Mouse (Mus musculus): ENCODE results near the gene Hpn.

Hpn gene

DNA sequence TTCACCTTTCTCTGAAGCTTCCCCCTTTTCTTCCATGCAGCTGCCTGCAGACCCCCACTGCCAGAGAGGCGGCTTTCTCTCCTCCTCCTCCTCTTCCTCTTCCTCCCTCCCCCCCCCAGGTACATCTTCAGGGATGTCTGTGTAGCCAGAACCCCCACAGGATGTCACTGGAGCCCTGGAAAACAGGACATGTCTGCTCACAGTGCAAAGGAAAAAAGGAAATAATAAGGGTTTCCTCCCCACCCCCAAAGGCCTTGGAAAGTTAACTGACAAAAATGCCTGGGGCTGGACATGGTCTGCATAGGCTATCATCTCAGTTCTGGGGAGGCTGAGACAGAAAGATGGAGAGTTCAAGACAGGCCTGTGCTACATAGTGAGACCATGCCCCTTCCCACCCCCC lies 34.0 kb downstream of the Hpn start:
- no peak for DNase-seq (ENCODE audit: low spot score)

DNA sequence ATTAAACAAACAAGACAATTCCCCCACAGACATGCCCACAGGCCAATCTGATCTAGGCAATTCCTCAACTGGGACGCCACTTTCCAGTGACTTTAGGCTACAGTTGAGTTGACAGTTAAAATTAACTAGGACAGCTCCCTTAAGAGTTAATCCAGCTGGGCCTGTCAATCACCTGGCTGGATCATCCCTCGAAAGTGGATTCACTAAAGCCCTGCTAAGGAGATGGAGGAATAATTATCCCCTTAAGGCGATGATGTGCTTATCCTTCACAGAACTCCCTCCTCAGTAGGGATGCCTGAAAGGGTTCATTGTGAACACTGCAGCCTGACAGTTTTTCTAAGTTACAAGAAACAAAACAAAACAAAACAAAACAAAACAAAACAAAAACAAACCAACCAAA lies 34.5 kb downstream of the Hpn start:
- DNase-seq (ENCODE audit: low spot score) = no peak

DNA sequence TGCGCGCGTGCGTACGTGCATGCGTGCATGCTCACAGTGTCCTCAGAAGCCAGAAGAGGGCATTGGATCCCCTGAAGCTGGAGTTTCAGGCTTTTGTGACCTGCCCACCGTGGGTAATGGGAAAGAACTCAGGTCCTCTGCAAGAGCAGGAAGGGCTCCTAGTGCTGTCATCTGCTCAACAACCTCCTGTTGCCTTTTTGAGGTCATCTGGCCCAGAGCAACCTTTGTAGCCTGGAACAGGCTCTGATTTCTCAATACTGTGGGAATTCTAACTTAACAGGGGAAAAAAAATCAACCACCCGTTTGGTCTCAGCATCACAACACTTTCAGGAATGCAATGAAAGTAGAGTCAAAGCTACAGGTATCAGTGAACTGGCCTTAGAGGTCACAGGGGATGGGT lies 35.4 kb downstream of the Hpn start:
- DNase-seq (ENCODE audit: low spot score) = no peak

DNA sequence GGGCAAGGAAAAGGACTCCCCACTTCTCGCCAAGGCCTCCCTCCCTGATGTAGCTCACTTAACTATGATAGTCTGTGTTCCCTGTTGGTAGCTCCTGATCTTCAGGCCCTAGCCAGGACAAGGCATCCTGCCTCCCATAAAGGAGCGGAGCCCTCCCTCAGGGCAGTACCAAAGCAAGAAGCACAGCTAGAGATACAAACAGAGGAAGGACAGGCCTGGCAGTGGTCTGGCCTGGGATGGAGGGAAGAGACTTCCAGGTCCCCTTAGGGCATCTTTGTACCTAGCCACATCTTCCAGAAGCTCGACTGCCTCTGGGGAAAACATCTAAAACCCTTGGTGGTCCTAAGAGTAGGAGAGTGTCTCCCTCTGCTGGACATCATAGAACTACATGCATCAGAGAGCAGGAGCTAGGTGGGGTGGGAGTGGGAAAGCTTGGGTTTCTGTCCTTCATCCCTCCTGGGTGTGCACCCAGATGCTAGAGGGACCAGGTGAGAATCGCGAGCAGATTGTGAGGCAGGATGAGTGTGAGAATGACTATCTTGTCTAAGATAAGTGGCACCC lies 37.1 kb downstream of the Hpn start:
- DNase-seq (ENCODE audit: low spot score) = no peak

DNA sequence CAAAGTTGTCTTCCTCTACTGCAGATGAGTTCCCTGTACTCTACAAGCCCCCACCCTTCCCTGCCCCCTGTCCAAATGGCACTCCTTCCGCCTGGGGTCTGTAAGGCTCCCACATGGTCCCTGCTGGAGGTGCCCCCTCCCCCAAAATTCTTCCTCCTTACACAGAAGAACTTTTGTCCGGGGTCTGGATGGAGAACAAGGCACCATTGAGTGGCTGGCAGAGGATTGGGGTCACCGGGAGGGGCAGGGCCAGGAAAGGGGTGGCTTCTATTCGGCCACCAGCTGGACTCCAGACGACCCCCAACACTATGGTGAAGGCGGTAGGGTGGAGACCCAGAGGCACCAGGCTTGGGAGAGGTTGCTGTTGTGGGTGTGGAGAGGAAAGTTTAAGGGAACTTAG lies 37.6 kb downstream of the Hpn start:
- DNase-seq (ENCODE audit: low spot score) = no peak

DNA sequence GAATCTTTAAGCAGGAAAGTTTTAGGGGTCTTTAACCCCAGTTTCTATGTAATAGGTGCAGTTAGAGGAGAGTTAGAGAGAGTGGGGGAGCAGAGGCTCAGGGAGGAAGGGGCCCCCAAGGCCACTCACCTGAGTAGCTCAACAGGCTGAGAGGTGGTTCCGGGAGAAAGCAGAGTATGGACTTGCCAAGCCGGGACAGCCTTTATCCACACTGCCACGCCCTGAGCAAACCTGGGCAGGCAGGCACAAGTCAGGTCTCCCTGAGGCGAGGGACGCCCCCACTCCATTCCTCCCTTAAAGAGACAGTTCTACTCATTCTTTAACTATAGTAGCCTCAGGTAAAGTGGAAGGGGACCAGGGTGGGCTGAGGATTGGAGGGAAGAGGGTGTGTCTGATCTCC lies 38.6 kb downstream of the Hpn start, which contains the start of gene Fxyd3:
TSS of gene Fxyd3 (minus strand) at position 213 of the 400 bp plus-strand sequence.
- DNase-seq (ENCODE audit: low spot score) = no peak

DNA sequence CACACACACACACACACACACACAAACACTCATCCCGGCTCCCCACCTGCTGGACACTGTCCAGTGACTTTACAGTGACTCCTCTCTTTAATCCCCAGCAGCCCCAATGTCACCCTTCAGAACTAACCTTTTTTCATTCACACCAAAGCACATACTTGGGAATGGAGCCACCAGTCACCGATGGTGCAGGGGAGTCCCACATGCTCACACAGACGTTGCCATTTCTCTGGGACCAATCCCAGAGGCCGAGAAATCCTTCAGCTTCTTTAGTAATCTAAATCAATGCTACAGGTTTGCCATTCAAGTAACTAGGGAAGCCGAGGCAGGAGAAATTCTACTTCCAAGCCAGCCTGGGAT lies 40.4 kb downstream of the Hpn start:
- no peak for DNase-seq (ENCODE audit: low spot score)

DNA sequence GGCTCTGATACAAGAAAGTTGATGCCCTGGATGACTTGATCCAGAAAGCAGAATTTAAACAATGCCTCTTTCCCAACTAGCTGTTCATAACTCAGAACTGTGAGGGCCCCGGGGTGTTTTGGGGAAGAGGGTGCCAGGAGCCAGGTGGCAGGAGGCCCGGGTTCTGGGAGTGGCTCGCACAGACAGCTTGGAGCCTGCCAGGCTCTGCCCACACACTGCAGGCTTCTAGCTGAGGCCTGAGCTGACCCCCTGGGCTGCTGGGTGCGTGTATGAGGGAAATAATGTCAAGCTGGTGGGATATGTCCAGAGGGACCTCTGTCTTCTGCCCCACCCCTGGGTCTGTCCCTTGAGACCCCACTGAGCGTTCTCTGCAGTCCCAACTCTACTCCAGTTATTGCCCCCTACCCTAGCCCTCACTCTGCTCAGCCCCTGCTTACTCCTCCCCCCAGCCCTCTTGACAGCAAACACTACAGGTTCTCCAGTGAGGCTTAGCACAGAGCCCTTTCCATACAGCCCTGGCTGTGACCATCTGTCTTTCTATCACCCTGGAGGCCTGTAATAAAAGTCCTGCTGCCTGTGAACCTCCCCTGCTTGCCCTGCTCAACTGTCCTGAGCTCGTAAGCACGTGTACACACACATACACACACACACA lies 40.9 kb downstream of the Hpn start:
- no peak for DNase-seq (ENCODE audit: low spot score)

DNA sequence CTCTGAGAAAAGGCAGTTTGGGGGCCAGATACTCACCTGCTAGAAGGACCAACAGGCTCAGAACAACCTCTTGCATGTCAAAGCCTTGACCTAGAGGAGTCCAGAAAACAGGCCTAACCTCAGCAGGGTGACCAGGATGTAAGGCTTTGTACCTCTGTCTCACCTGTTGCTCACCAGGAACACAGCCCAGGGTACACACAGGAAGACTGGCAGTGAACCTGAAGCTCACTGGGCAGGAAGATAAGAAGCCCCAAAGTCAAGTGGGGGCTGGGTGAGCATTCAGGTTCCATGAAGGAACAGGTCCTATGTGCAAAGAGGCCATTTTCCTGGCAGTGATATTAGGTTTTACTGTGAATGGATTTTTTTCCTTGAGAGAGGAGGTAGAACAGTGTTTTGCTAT lies 41.5 kb downstream of the Hpn start:
- no peak for DNase-seq (ENCODE audit: low spot score)

DNA sequence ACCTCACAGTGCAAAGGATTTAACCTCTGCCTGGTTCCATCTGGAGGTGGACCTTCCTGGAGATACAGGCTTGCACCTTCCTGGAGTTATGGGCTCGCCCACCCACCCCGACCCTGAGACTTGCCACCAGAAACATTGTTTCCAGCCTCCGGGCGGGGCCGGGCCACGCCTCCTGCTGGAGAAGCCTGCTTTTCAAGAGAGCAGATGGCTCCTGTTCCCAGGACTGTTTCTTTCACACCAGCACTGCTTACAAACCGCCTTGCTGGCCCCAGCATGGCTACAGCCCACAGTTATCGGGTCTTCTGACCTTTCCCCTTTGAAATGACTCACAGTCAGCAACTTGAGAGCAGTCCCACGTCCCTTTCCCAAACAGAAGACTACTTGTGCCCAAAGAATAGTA lies 42.8 kb downstream of the Hpn start:
- no peak for DNase-seq (ENCODE audit: low spot score)

DNA sequence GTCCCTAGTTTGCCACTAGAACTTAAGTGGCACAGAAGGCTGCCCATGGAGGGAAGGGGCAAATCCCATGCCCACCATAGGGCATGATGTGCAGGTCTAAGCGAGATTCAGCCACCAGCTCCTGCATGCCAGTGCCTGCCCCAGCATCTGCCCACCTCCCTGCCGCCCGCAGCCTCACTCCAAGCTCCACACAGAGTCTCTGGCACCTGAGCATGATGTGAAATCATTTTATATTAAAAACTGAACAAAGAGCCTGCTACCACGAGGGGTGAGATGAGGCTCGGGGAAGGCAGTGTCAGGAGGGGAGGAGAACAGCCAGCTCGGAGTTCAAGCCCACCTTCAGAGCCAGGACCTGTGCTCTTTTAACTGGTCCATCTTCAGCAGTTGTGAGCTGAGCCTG lies 44.8 kb downstream of the Hpn start:
- no peak for DNase-seq (ENCODE audit: low spot score)

DNA sequence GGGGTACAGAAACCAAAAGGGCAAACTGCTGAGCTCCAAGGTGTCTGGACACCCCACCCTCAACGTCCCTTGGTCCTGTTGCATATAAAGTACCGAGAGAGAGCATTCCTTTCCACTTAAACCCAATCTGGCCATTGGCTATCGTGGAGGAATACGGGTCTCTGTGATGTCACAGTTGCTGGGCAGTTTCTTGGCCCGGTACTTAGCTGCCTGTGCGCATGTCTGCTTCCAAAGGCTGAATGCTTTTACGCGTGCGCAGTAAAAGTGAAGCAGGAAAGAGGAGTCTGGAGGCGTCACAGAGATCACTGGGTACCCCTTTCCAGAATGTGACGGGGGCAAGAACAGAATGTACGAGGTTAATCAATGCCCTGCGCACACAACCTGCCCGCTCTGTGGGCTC lies 45.6 kb downstream of the Hpn start:
- DNase-seq (ENCODE audit: low spot score) = no peak

DNA sequence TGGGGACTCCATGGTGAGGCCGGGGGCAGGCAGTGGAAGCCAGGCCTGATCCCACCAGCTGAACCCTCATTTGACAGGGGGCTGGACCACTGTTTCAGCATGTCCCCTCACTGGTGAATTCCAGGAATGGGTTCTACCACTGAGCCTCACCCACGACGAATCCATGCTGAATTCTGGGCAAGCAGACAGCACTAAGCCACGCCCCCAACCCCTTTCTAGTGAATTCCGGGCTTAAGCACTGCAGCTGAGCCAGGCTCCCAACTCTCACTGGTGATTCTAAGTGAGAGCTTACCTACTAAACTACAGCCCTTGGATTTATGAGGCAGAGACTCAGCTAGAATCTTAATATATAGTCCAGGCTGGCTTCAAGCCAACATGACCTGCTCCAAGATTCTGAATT lies 47.3 kb downstream of the Hpn start:
- no peak for DNase-seq (ENCODE audit: low spot score)

DNA sequence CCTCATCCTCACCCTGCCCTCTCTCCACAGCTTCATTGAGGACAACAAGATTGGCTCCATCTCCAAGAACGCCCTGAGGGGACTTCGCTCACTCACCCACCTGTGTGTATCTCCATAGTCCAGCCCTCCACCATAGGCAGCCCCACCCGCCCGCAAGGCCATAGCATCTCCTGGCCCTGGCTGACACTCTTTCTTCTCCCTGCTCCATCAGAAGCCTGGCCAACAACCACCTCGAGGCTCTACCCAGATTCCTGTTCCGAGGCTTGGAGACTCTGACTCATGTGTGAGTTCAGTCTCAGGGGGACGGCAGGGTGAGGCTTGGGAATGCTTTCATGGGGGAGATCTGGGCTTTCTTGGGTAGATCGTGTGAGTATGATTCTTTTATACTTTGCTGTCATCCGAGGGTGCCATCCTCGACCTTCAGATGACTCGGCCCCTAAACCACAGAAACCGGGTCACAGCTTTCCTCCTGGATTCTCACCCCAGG lies 52.0 kb downstream of the Hpn start:
- no peak for DNase-seq (ENCODE audit: low spot score)

DNA sequence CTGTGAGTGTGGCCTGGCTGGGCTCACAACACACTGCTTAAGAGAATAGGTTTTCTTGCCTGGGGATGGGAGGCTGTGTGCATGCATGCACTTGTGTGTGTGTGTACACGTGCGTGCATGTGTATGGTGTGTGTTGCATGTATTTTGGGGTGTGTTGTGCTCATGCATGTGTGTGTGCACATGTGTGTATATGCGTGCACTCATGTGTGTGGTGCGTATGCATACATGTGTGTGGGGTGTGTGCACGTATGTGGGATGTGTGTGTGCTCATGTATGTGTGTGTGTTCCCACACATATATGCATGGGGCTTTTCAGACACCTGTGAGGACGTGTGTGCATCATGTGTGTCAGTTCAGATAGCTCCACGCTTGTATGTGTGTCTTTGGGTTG lies 54.5 kb downstream of the Hpn start:
- no peak for DNase-seq (ENCODE audit: low spot score)

DNA sequence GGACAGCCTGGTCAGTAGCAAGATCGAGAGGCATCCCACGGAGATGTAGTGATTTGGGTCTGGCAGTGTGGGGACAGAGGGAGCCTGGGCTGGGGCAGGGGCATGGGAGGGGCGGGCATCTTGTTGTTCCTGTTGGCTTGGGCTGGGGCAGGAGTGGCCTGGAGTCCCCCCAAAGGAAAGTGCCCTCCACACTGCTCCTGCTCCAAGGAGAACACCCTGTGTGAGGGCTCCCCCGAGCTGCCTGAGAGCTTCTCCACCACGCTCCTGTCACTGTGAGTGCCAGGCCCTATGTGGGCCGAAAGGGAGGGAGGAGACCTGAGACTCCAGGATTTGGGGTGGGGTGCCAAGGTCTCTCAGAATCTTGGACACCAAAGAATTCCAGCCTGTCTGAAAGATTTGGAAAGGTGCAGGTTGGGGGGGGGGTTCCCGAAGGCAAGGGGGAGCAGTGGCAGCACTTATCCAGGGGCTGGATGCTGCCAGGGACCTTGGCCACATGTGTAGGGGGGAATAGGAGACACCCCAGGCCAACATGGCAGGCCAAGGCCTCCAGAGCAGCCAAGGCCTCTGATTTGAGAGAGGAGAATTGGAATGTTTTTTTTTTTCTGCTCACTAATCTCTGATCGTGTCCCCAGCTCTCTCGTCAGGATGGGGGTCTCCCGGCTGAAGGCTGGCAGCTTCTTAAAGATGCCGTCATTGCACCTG lies 55.0 kb downstream of the Hpn start:
- no peak for DNase-seq (ENCODE audit: low spot score)

DNA sequence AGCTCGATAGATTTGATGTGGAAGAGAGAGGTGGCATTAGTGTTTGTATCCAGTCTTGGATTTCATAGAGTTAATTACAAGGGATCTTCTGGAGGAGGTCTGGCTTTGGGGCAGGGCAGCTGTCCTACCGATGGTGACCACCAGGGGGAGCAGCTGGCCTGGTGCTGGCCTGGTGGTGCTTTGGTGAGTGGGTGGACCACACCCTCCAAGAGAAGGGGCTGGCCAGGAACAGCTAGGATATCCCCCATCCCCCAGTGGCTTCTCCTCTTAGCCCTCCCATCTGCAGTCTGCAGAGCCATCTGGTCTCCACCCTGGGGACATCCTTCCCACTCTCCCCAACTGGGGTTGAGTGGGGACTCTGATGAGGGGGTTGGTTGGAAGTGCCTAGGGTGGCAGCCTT lies 56.0 kb downstream of the Hpn start, which contains the start of gene Lgi4:
TSS of gene Lgi4 (plus strand) at position 235 of the 400 bp plus-strand sequence.
- DNase-seq (ENCODE audit: low spot score) = peak; percentile 80

DNA sequence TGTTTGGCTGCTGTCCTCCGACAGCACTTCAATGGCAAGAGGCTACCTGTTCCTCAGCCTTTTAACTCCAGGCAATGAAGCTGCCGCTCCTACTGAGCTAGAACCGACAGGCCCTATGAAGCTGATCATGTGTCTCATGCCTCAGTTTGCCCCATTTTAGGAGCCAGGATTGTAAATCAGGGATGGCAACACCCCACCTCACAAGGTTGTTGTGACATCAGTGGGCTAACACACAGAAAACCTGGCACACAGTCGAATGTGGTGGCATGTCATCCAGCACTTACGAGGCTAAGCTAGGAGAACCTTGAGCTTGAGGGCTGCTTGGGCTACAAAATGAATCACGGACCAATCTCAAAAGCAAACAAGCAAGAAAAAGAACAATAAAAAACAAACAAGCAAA lies 56.9 kb downstream of the Hpn start:
- no peak for DNase-seq (ENCODE audit: low spot score)

DNA sequence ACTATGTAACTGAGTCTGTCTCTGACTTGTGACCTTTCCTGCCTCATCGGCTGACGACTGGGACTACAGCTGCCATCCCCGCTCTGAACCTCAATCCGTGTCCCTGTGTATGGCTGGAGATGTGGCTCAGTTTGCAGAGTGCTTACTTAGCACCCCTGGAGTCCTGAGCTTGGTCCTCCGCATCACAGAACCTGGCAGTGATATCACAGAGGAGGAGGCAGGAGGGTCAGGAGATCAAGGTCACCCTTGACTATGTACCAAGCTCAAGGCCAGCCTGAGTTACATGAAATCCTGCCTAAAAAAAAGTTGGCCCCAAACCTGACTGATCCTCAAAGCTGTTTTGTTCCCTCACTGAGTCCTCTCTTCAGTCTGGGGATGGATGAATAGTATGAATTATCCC lies 57.4 kb downstream of the Hpn start:
- DNase-seq (ENCODE audit: low spot score) = no peak

DNA sequence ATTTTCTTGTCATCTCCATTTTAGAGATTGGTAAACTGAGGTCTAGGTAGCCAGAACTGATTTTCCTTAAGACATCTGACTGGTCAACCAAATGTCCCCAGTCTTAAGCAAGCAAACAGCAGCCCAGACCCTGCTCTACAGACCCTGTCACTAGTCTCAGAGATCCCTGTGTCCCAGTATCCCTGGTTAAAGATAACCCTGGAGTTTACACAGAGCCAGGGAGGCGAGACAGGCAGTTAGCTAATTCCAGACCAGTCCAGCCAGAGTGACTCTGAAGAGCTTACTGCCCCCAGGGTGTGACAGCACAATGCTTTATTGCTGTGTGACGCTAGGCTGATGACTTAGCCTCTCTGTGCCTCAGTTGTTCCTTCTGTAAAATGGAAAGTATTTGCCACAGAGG lies 58.0 kb downstream of the Hpn start, which contains the start of gene Fxyd1:
TSS of gene Fxyd1 (minus strand) at position 129 of the 400 bp plus-strand sequence.
- DNase-seq (ENCODE audit: low spot score) = no peak

DNA sequence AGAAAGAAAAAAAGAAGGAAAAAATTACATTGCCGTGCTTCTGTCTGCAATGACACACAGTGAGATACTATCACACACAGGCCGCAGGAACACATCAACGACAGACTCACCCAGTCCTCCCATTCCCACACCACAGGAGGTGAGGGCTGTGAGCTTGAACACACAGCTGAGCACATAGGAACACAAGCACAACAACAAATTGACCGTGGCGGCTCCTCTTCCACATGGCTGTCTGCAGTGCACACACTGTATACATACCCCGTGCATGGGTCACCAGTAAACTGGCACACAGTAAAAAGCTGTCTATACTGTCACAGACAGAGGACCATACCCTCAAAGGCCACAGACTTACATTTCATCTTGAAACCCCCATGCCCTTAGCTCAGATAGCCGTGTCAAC lies 58.6 kb downstream of the Hpn start:
- no peak for DNase-seq (ENCODE audit: low spot score)

DNA sequence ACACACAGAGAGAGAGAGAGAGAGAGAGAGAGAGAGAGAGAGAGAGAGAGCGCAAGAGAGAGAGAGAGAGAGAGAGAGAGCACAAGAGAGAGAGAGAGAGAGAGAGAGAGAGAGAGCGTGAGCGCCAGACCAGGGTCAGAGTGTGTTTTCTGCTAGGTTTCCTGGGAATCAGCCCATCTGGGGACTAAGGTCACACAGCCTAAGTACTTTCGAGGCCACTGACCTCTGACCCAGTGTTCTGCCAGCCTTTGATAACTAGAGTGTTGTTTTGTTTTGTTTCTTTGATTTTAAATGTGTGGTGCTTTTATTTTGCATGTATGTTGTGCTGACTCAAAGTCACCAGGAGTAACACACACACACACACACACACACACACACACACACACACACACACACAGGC lies 59.2 kb downstream of the Hpn start:
- DNase-seq (ENCODE audit: low spot score) = no peak

DNA sequence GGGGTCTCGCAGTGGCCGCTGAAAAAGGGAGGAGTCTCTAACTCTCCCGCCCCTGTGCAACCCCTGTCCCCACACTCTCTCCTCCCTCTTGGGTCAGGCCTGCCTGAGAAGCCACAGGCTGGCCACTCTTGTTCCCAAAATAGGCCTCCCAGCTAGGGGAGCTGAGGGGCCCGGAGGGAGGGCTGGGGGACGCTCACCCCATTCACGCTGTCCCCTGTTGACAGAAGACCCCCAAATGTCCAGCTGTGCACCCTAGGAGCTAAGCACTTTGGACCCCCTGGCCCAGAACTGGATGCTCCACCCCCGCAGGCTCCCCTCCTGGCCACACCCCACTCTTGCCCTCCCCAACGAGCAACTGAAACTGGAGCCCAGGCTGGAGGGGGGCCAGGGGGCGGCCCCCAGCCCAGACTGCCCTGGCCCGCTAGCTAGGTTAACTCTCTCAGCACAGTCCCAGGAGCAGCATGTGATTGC lies 59.7 kb downstream of the Hpn start:
- DNase-seq (ENCODE audit: low spot score) = peak; percentile 81

Data from ovary, postnatal 10 days (tissue).